Comparison of ENCODE assay signal across 8 mouse cellular contexts in genomic region chr6:124805341-124806321, GRCm38 (mm10). TPM values are rescaled to one million over a fixed set of nuclear protein-coding genes. Genes with fewer than 3 reads are reported as not detected.
DNase-seq lines count a peak whose midpoint lies in the region; ATAC-seq and TF ChIP-seq lines count a peak whose summit lies in the region.

No protein-coding gene starts in this region.

- no peaks in the 10 kb centered on the region for H3K27me3 ChIP-seq in embryonic facial prominence, embryonic 15.5 days
- H3K27me3 ChIP-seq in kidney, embryonic 15.5 days: no peaks in the 10 kb centered on the region

- H3K4me3 ChIP-seq in bone marrow, adult 2 months (replicated peaks; ENCODE audit: control insufficient read depth, low read depth, low read length): peak overlapping the region; percentile 70
- peak overlapping the region; percentile 55 for H3K4me3 ChIP-seq in embryonic facial prominence, embryonic 15.5 days (replicated peaks)
- peak overlapping the region; percentile 53 for H3K4me3 ChIP-seq in kidney, embryonic 15.5 days (replicated peaks)

- peak; percentile 86 for ATAC-seq in embryonic facial prominence, embryonic 15.5 days (ENCODE audit: insufficient number of reproducible peaks, low FRiP score, low TSS enrichment, low read depth)
- ATAC-seq in kidney, embryonic 15.5 days (replicated peaks; ENCODE audit: low FRiP score): peak; percentile 79
- ATAC-seq in monocyte, adult 5-6 weeks (replicated peaks; ENCODE audit: insufficient number of reproducible peaks, low FRiP score, low TSS enrichment, poor library complexity, severe bottlenecking): peak; percentile 83

- peaks cover 9% of the 10 kb centered on the region for H3K4me1 ChIP-seq in bone marrow, adult 2 months (ENCODE audit: control insufficient read depth, insufficient read depth, low read length)
- H3K4me1 ChIP-seq in embryonic facial prominence, embryonic 15.5 days: peaks cover 35% of the 10 kb centered on the region
- peaks cover 49% of the 10 kb centered on the region for H3K4me1 ChIP-seq in kidney, embryonic 15.5 days

- peak; percentile 98 for DNase-seq in 416B (ENCODE audit: low read depth)
- peak; percentile 93 to 95 for DNase-seq in heart, adult 9 months (ENCODE audit: low spot score in 2 of 2)
- DNase-seq in liver: peak; percentile 98
- DNase-seq in spleen, postnatal 4 days (ENCODE audit: low spot score in 2 of 2): peak; percentile 84 to 89

- 4% methylated on average over 34 of the region's 34 CpGs for WGBS in bone marrow, adult 2 months
- 1% methylated on average over 34 of the region's 34 CpGs for WGBS in embryonic facial prominence, embryonic 15.5 days
- WGBS in kidney, embryonic 15.5 days: 1% methylated on average over 34 of the region's 34 CpGs

- peak overlapping the region; percentile 85 for H3K4me2 ChIP-seq in embryonic facial prominence, embryonic 15.5 days (replicated peaks)
- H3K4me2 ChIP-seq in kidney, embryonic 15.5 days: peak overlapping the region; percentile 81

- peak; percentile 42; the same call in 1 of the 2 replicates for TF ChIP-seq POLR2A in bone marrow, adult 2 months (IDR thresholded peaks at IDR 0.05; ENCODE audit: borderline replicate concordance, control insufficient read depth, low read depth, low read length)

- peaks cover 8% of the 10 kb centered on the region; the same call in 1 of the 2 replicates for H3K36me3 ChIP-seq in embryonic facial prominence, embryonic 15.5 days
- H3K36me3 ChIP-seq in kidney, embryonic 15.5 days: peaks cover 7% of the 10 kb centered on the region; the same call in 1 of the 2 replicates

- H3K9ac ChIP-seq in embryonic facial prominence, embryonic 15.5 days: 0 out of 2 replicates have a peak overlapping the region, but pooled peaks have one; percentile 28
- peak overlapping the region; percentile 38 for H3K9ac ChIP-seq in kidney, embryonic 15.5 days

- H3K27ac ChIP-seq in bone marrow, adult 2 months (ENCODE audit: control insufficient read depth, insufficient read depth, low read depth, low read length, poor library complexity): peak overlapping the region; percentile 52
- peak overlapping the region; percentile 97 for H3K27ac ChIP-seq in embryonic facial prominence, embryonic 15.5 days (replicated peaks)
- peak overlapping the region; percentile 97 for H3K27ac ChIP-seq in kidney, embryonic 15.5 days

- no peaks in the 10 kb centered on the region for H3K9me3 ChIP-seq in embryonic facial prominence, embryonic 15.5 days (replicated peaks)
- no peaks in the 10 kb centered on the region for H3K9me3 ChIP-seq in kidney, embryonic 15.5 days (replicated peaks)

- TF ChIP-seq CTCF in bone marrow, adult 2 months (IDR thresholded peaks at IDR 0.05; ENCODE audit: control insufficient read depth, insufficient read depth, low read length): peak; percentile 29; the same call in 1 of the 2 replicates

RNA-seq across cellular contexts. Expression of gene Spsb2, which starts 2.8 kb away (rescaled TPM):
- polyA plus RNA-seq in bone marrow, adult 2 months (2011; ENCODE audit: insufficient read depth, insufficient read length, low replicate concordance, missing spikeins): 4.9 and 7.3 TPM in 2 replicates
- polyA plus RNA-seq in embryonic facial prominence, embryonic 15.5 days (2015; fragmentation: Nextera tagmentation; extraction: Ambion mirVana): 16.4 and 17.5 TPM in 2 replicates
- polyA plus RNA-seq in kidney, embryonic 15.5 days (2015; fragmentation: Nextera tagmentation; extraction: Ambion mirVana): 15.3 and 18.2 TPM in 2 replicates
- total RNA-seq in monocyte, adult 5-6 weeks (2017): 8.2 to 11.2 TPM (median 10.4 TPM) in 3 replicates

RNA-seq across cellular contexts. Expression of gene Tpi1, which starts 8.5 kb away (rescaled TPM):
- 97.5 and 152 TPM in 2 replicates for polyA plus RNA-seq in bone marrow, adult 2 months (2011; ENCODE audit: insufficient read depth, insufficient read length, low replicate concordance, missing spikeins)
- 779 and 809 TPM in 2 replicates for polyA plus RNA-seq in embryonic facial prominence, embryonic 15.5 days (2015; fragmentation: Nextera tagmentation; extraction: Ambion mirVana)
- polyA plus RNA-seq in kidney, embryonic 15.5 days (2015; fragmentation: Nextera tagmentation; extraction: Ambion mirVana): 717 and 755 TPM in 2 replicates
- total RNA-seq in monocyte, adult 5-6 weeks (2017): 71.9 to 103 TPM (median 88.6 TPM) in 3 replicates

RNA-seq across cellular contexts. Expression of gene Usp5, which starts 23.7 kb away (rescaled TPM):
- polyA plus RNA-seq in bone marrow, adult 2 months (2011; ENCODE audit: insufficient read depth, insufficient read length, low replicate concordance, missing spikeins): 44.1 and 53.9 TPM in 2 replicates
- 140 and 141 TPM in 2 replicates for polyA plus RNA-seq in embryonic facial prominence, embryonic 15.5 days (2015; fragmentation: Nextera tagmentation; extraction: Ambion mirVana)
- polyA plus RNA-seq in kidney, embryonic 15.5 days (2015; fragmentation: Nextera tagmentation; extraction: Ambion mirVana): 149 and 175 TPM in 2 replicates
- 34.6 to 45.5 TPM (median 35.5 TPM) in 3 replicates for total RNA-seq in monocyte, adult 5-6 weeks (2017)

RNA-seq across cellular contexts. Expression of gene Cdca3, which starts 23.7 kb away (rescaled TPM):
- polyA plus RNA-seq in bone marrow, adult 2 months (2011; ENCODE audit: insufficient read depth, insufficient read length, low replicate concordance, missing spikeins): 131 and 148 TPM in 2 replicates
- 128 and 138 TPM in 2 replicates for polyA plus RNA-seq in embryonic facial prominence, embryonic 15.5 days (2015; fragmentation: Nextera tagmentation; extraction: Ambion mirVana)
- polyA plus RNA-seq in kidney, embryonic 15.5 days (2015; fragmentation: Nextera tagmentation; extraction: Ambion mirVana): 178 and 185 TPM in 2 replicates
- total RNA-seq in monocyte, adult 5-6 weeks (2017): 0.32 to 5.8 TPM in 2 of 3 replicates, not detected in the other

RNA-seq across cellular contexts. Expression of gene Lrrc23, which starts 26.1 kb away (rescaled TPM):
- polyA plus RNA-seq in bone marrow, adult 2 months (2011; ENCODE audit: insufficient read depth, insufficient read length, low replicate concordance, missing spikeins): not detected in 2 replicates
- 26.7 and 47.5 TPM in 2 replicates for polyA plus RNA-seq in embryonic facial prominence, embryonic 15.5 days (2015; fragmentation: Nextera tagmentation; extraction: Ambion mirVana)
- polyA plus RNA-seq in kidney, embryonic 15.5 days (2015; fragmentation: Nextera tagmentation; extraction: Ambion mirVana): 0.37 and 0.90 TPM in 2 replicates
- total RNA-seq in monocyte, adult 5-6 weeks (2017): 2.2 TPM in 1 of 3 replicates, not detected in the others

Comparison
In these comparisons a context has a peak if more than half of its experiments do, and no peak if none do; other contexts are left out.
1. Peak in every context shown above with its lines: DNase-seq, ATAC-seq, H3K4me3 ChIP-seq and H3K27ac ChIP-seq.